Mouse (Mus musculus) MEL-GATA-1-ER (cell line): ENCODE data around the gene Ap1b1.
"Not testable (repeated sequence)": the region's sequence is repeated elsewhere in the genome, so short reads cannot be mapped to it uniquely, and the experiment has no call there.

Source experiments
- DNase-seq: peaks from one replicate; pipeline ENCODE4 v3.0.0-alpha.2; 2012; ENCODE audit warnings: low read depth; ENCODE audit errors: extremely low read depth

Ap1b1 gene

DNA sequence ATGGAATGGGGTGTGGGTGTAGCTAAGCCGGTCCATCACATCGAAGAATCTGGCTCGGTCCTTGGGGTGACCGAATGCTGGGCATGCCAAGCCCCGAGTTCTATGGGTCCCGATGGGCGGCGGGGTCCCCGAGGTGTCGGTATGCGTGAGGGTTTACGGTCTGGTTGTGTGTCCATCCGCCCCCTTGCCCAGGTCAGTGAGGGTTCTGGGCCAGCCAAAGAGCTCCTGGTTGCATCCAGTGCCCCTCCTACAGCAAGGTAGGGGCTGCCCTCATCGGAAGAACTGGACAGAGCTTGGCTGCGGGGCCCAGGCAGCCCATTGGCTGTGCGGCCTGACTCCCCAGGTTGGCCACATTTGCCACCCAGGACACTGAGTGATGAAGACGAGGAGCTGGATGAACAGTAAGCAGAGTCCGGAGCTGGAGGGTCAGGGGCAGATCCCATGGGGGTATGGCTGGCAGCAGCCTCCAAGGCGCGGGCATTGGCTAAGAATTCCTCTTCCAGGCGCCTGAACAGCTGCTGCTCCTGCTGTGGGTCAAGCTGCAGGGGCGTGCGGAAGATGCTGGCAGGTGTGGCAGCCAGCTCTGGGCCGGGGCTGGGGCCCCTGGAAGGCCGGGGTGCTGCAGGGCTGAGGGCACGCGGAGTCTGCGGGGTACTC is 74.3 kb downstream of the Ap1b1 start:
- no peak for DNase-seq

- no peak for DNase-seq
Measured at GRCm38 (mm10) chr11:5061413-5062139, 75.0 kb downstream of the Ap1b1 start.

DNA sequence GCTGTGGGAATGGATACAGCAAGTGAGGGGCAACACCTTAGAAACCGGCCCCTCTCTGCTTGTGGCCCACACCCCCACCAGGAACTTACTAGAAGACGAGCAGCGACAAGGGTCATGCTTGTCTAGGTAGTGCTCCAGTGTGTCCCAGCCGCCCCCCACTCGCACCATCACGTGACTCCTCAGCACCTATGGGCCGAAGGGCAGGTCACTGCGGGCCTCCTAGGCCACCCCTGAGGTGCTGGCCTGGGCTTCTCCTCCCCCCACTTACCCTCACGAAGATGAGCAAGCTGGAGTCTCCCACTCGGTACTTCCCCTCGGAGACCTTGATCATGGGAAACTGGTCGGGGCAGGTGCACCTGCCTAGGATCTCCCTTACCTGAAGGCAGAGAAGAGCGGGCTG is 75.7 kb downstream of the Ap1b1 start:
- DNase-seq: no peak

GRCm38 (mm10) chr11:5062860-5063505 is 76.4 kb downstream of the Ap1b1 start:
- DNase-seq: no peak

GRCm38 (mm10) chr11:5063561-5064281 is 77.1 kb downstream of the Ap1b1 start:
- DNase-seq: no peak

GRCm38 (mm10) chr11:5064282-5065055 is 77.8 kb downstream of the Ap1b1 start:
- no peak for DNase-seq

DNA sequence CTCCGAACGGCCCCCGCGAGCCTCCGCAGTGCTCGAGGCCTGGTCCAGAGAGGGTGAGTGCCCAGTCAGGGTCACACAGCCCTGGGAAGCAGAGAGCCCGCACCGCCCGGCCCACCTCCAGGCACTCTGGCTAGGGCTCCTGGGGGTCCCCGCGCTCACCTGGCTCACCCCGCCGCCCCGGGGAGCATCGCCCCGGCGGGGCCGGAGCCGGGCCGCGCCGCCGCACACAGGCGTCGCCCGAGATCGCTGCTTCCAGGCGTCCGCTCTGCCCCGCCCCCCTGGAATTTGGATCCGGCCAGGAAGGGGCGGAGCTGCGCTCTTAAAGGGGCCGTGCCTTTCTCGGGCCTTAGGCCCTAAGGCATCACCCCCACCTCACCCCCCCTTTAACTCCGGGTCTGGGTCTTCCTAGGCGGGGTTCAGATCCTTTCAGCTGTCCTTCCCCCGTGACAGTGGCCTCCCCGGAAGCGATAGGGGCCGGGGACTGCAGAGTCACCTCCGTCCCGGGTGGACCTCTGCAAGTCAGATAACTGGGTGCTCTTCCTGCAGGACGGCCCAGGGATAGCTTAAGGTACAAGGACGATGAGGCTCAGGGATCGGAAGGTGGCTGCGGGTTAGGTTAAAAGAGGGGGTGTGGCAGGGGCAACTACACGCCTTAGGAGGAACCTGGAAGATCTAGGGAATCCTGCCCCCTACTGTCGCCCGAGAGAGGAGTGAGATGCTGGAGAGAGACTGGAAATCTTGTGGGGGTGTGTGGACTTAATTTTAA is 78.6 kb downstream of the Ap1b1 start, which contains the start of gene Gas2l1:
TSS of gene Gas2l1 (minus strand) at position 272 of the 766 bp plus-strand sequence.
- DNase-seq: peak; percentile 82

GRCm38 (mm10) chr11:5067063-5067462 is 80.4 kb downstream of the Ap1b1 start:
- peak; percentile 69 for DNase-seq

DNA sequence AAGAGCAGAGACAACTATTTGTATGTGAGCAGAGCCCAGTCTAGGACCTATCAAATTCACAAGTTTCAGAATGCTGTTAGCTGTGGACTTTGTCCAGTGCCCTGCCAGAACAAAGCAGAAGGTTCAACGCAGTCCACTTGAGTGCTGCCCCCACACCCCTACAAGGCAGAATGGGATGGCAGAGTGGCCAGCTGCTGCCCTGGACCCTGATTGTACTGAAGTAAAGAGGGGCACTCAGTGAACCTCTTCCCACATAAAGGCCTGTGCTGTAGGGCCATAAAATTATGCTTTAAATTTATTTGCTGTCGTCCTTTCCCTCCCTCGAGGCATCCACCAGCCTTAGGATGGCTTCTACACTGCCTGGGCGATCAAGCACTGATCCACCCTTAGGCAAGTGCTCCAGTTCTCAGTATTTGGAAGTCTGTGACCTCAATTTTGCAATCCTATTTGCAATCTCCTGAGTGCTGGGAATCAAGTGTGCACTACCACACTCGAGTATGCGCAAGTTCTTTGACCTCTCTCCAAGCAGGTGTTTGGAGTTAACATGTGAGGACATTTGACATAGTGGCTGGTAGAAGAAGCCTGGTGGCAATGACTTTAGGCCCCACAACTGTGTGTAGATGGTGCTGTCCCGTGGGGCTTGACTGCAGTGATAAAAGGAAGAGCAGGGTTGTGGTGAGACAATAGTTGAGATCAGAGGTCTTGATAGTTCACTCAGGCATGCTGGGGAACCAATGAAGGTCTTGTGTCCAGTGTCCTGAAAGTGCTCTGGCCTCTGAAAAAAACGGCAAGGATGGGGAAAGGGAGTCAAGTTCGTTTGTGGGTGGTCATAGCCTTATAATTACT is 81.7 kb downstream of the Ap1b1 start:
- no peak for DNase-seq

DNA sequence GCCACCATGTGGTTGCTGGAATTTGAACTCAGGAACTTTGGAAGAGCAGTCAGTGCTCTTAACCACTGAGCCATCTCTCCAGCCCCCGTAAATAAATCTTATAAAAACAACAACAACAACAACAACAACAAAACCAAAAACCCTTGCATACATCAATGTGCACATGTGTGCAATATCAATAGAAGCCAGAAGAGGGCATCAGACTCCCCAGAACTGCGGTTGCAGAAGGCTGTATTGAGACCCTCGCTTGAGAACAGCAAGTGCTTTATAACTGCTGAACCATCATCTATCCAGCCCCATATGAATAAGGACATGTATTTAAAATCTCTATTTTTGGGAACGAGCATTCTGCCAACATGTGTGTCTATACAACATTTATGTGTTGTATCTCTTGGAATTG is 88.3 kb downstream of the Ap1b1 start:
- DNase-seq: no peak

DNA sequence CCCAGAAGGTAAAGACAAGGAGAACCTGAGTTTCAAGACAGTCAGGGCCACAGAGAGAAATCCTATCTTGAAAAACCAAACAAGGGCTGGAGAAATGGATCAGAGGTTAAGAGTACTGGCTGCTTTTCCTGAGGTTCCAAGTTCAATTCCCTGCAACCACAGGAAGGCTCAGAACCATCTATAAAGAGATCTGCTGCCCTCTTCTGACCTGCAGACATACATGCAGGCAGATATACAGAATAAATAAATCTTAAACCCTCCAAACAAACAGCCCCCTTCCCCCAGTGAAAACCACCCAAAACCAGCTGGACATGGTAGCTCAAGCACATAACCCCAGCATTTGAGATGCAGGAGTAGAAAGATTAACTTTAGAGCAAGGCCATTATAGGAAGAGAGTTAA is 89.1 kb downstream of the Ap1b1 start:
- DNase-seq: no peak

DNA sequence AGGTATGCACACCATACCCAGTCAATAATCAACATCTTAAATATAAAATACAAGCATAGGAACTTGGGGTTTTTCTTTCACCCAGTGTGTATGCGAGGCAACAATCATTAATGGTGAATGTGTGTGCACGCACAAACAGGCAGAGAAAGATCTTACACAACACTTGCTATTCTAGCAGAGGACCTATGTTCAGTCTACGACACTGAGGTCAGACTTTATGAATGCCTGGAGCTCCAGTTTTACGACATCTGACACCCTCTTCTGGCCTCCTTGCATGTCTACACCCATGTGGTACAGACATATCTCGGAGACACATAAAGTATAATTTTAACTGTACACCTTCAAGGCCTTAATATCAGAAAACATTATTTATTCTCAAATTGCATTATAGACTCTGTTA is 90.2 kb downstream of the Ap1b1 start:
- DNase-seq: not testable (repeated sequence)

GRCm38 (mm10) chr11:5089147-5089546 is 102.5 kb downstream of the Ap1b1 start:
- DNase-seq: no peak

GRCm38 (mm10) chr11:5091706-5092105 is 105.1 kb downstream of the Ap1b1 start:
- no peak for DNase-seq
